In genomic region chr19:34746201-34746600, GRCm38 (mm10) we compare ENCODE assay signal across 8 mouse cellular contexts. TPM values are rescaled to one million over a fixed set of nuclear protein-coding genes. Genes with fewer than 3 reads are reported as not detected.
DNase-seq lines count a peak whose midpoint lies in the region; ATAC-seq and TF ChIP-seq lines count a peak whose summit lies in the region.

No protein-coding gene starts in this region.

- no peak for TF ChIP-seq POLR2A in lung, adult 2 months (IDR thresholded peaks at IDR 0.05; ENCODE audit: borderline replicate concordance, extremely low read depth, low read depth, low read length)

- H3K4me3 ChIP-seq in lung, adult 2 months (replicated peaks; ENCODE audit: extremely low read depth, low read depth, low read length) = peak overlapping the region; percentile 60
- H3K4me3 ChIP-seq in forebrain, embryonic 16.5 days (replicated peaks; ENCODE audit: low read length) = peak overlapping the region; percentile 56
- H3K4me3 ChIP-seq in limb, embryonic 11.5 days (ENCODE audit: low read depth, low read length) = peak overlapping the region; percentile 67
- H3K4me3 ChIP-seq in neural tube, embryonic 15.5 days (replicated peaks) = peak overlapping the region; percentile 60

- 0 out of 2 replicates have a peak, but pooled peaks have one; percentile 29 for ATAC-seq in forebrain, embryonic 16.5 days
- 0 out of 2 replicates have a peak, but pooled peaks have one; percentile 37 for ATAC-seq in limb, embryonic 11.5 days (ENCODE audit: insufficient number of reproducible peaks, low FRiP score, low TSS enrichment, low read depth)
- peak; percentile 14; the same call in 1 of the 2 replicates for ATAC-seq in neural tube, embryonic 15.5 days (ENCODE audit: low FRiP score)

- H3K27ac ChIP-seq in forebrain, embryonic 16.5 days (ENCODE audit: low read length) = no peak overlapping the region
- H3K27ac ChIP-seq in limb, embryonic 11.5 days (replicated peaks; ENCODE audit: low read depth, low read length) = peak overlapping the region; percentile 14; the same call in 1 of the 2 replicates
- H3K27ac ChIP-seq in neural tube, embryonic 15.5 days (replicated peaks) = no peak overlapping the region

- no peaks in the 10 kb centered on the region for H3K36me3 ChIP-seq in forebrain, embryonic 16.5 days (ENCODE audit: control insufficient read depth, insufficient read depth)
- H3K36me3 ChIP-seq in limb, embryonic 11.5 days (ENCODE audit: control insufficient read depth, insufficient read depth, low read length) = no peaks in the 10 kb centered on the region
- H3K36me3 ChIP-seq in neural tube, embryonic 15.5 days = no peaks in the 10 kb centered on the region

- no peak overlapping the region for H3K9ac ChIP-seq in forebrain, embryonic 16.5 days (replicated peaks; ENCODE audit: low read depth, low read length)
- no peak overlapping the region for H3K9ac ChIP-seq in limb, embryonic 11.5 days (ENCODE audit: low read length)
- H3K9ac ChIP-seq in neural tube, embryonic 15.5 days (replicated peaks) = peak overlapping the region; percentile 55; the same call in 1 of the 2 replicates

- 15% methylated on average over 9 of the region's 9 CpGs for WGBS in lung, adult 2 months
- WGBS in forebrain, embryonic 16.5 days = 12% methylated on average over 9 of the region's 9 CpGs
- 5% methylated on average over 9 of the region's 9 CpGs for WGBS in limb, embryonic 11.5 days
- 10% methylated on average over 9 of the region's 9 CpGs for WGBS in neural tube, embryonic 15.5 days

- DNase-seq in lung, adult 2 months = no peak
- DNase-seq in lung, postnatal 36 days = no peak
- no peak for DNase-seq in limb, embryonic 11.5 days (ENCODE audit: low spot score)
- no peak for DNase-seq in adrenal gland, postnatal 25 days
- no peak for DNase-seq in B cell, adult 2 months
- no peak for DNase-seq in ovary, postnatal 14 days (ENCODE audit: low spot score)

- peaks cover 4% of the 10 kb centered on the region for H3K27me3 ChIP-seq in forebrain, embryonic 16.5 days (replicated peaks; ENCODE audit: control insufficient read depth, insufficient read depth, low read length)
- no peaks in the 10 kb centered on the region for H3K27me3 ChIP-seq in limb, embryonic 11.5 days (ENCODE audit: control insufficient read depth, insufficient read depth, low read length)
- peaks cover 12% of the 10 kb centered on the region; the same call in 1 of the 2 replicates for H3K27me3 ChIP-seq in neural tube, embryonic 15.5 days (replicated peaks)

- peak overlapping the region; percentile 100 for H3K4me2 ChIP-seq in forebrain, embryonic 16.5 days (ENCODE audit: low read length)
- peak overlapping the region; percentile 98 for H3K4me2 ChIP-seq in limb, embryonic 11.5 days (ENCODE audit: low read depth, severe bottlenecking)
- peak overlapping the region; percentile 99 for H3K4me2 ChIP-seq in neural tube, embryonic 15.5 days

- no peaks in the 10 kb centered on the region for H3K9me3 ChIP-seq in forebrain, embryonic 16.5 days (ENCODE audit: control insufficient read depth, low read length)
- H3K9me3 ChIP-seq in limb, embryonic 11.5 days (ENCODE audit: control insufficient read depth, low read length) = no peaks in the 10 kb centered on the region
- no peaks in the 10 kb centered on the region for H3K9me3 ChIP-seq in neural tube, embryonic 15.5 days (replicated peaks)

- no peak for TF ChIP-seq CTCF in lung, adult 2 months (IDR thresholded peaks at IDR 0.05; ENCODE audit: insufficient read depth, low read length)

- H3K4me1 ChIP-seq in lung, adult 2 months (ENCODE audit: control insufficient read depth, insufficient read depth, low read length) = no peaks in the 10 kb centered on the region
- peaks cover 10% of the 10 kb centered on the region; the same call in 1 of the 2 replicates for H3K4me1 ChIP-seq in forebrain, embryonic 16.5 days (replicated peaks; ENCODE audit: control insufficient read depth, insufficient read depth, low read length)
- peaks cover 5% of the 10 kb centered on the region; the same call in 1 of the 2 replicates for H3K4me1 ChIP-seq in limb, embryonic 11.5 days (ENCODE audit: control insufficient read depth, insufficient read depth, low read length)
- H3K4me1 ChIP-seq in neural tube, embryonic 15.5 days = peaks cover 12% of the 10 kb centered on the region

RNA-seq across cellular contexts. Expression of gene Slc16a12, which starts 0.9 kb away (rescaled TPM):
- 2.9 and 3.8 TPM in 2 replicates for polyA plus RNA-seq in lung, adult 2 months (2012; rRNA removed)
- polyA plus RNA-seq in forebrain, embryonic 16.5 days (2015; fragmentation: Nextera tagmentation; extraction: Ambion mirVana) = 2.8 and 3.9 TPM in 2 replicates
- 0.44 and 0.85 TPM in 2 replicates for polyA plus RNA-seq in limb, embryonic 11.5 days (2014; fragmentation: Nextera tagmentation; extraction: Ambion mirVana)
- 1.5 and 2.4 TPM in 2 replicates for polyA plus RNA-seq in neural tube, embryonic 15.5 days (2015; fragmentation: Nextera tagmentation; extraction: Ambion mirVana)
- 0.39 and 1.0 TPM in 2 replicates for total RNA-seq in adrenal gland, postnatal 25 days (2021)
